Mouse (Mus musculus): ENCODE results near the gene Snrpn. TPM values are rescaled to one million over a fixed set of nuclear protein-coding genes. Genes with fewer than 3 reads are reported as not detected.
"Not testable (repeated sequence)": the region's sequence is repeated elsewhere in the genome, so short reads cannot be mapped to it uniquely, and the experiment has no call there.

The Snrpn gene
- 15.6 and 16.1 TPM in 2 replicates for polyA plus RNA-seq (2015; fragmentation: Nextera tagmentation; extraction: Ambion mirVana)

DNA sequence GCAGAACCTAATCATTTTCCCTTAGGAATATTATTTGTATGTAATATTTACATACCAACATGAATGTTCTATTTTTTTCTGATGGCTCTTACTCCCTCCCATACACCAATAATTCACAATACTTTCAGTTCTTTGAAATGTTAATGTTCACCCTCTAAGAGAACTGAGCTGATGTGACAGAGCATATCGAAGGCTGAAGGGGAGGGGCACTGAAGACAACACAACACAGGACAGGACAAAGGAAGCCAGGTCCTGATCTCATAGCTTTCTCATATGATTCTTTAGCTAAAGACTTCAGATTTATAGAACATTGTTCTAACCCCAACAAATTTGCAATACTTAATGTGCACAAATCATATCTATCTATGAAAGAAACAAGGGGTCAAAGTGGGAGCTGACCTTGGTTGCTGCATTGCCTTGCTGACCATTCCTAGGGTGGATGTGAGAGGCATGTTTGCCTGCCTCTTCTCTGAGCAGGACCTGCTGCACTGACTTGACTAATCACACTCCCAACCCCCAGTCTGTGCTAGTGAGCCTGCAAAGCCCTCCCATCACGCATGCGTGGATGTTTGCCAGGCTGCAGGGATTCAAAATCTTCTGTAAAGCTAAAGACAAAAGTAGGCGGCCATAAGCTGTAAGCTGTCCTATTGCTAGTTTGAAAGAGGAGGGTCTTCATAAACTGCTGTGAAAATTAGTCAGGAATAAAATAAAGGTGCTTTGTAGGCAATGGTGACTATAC is at the start of gene Snrpn:
Snrpn (minus strand) TSS at position 478 of the 739 bp plus-strand sequence.
- Histone ChIP-seq H3K36me3 (ENCODE audit: insufficient read depth, low read length) (no peaks in the 10 kb centered on the region), H3K9me3 (ENCODE audit: low read length) (no peaks in the 10 kb centered on the region), H3K4me3 (ENCODE audit: low read depth, low read length) (no peak within 1 kb of the TSS), H3K27ac (ENCODE audit: low read length) (no peak within 1 kb of the TSS), H3K27me3 (replicated peaks; ENCODE audit: insufficient read depth, low read length) (no peaks in the 10 kb centered on the region), H3K9ac (replicated peaks; ENCODE audit: low read depth) (no peak within 1 kb of the TSS), H3K4me1 (ENCODE audit: insufficient read depth, low read depth, low read length) (no peaks in the 10 kb centered on the region), H3K4me2 (replicated peaks; ENCODE audit: low read depth, low read length) (no peak within 1 kb of the TSS)
- TF ChIP-seq EP300 (IDR thresholded peaks at IDR 0.05) (no peak), CTCF (IDR thresholded peaks at IDR 0.05) (no peak)
- ATAC-seq = no peak
- WGBS = 52% methylated on average over 4 of the region's 4 CpGs
- DNase-seq (ENCODE audit: low spot score) = no peak

- TF ChIP-seq EP300 (IDR thresholded peaks at IDR 0.05) (no peak), CTCF (IDR thresholded peaks at IDR 0.05) (no peak)
- ATAC-seq = no peak
- Histone ChIP-seq H3K4me1 (ENCODE audit: insufficient read depth, low read depth, low read length) (no peaks in the 10 kb centered on the region), H3K27ac (ENCODE audit: low read length) (no peak overlapping the region), H3K36me3 (ENCODE audit: insufficient read depth, low read length) (no peaks in the 10 kb centered on the region), H3K9ac (replicated peaks; ENCODE audit: low read depth) (no peak overlapping the region), H3K9me3 (ENCODE audit: low read length) (no peaks in the 10 kb centered on the region), H3K27me3 (replicated peaks; ENCODE audit: insufficient read depth, low read length) (no peaks in the 10 kb centered on the region), H3K4me2 (replicated peaks; ENCODE audit: low read depth, low read length) (no peak overlapping the region), H3K4me3 (ENCODE audit: low read depth, low read length) (no peak overlapping the region)
- DNase-seq (ENCODE audit: low spot score) = no peak
- 55% methylated on average over 5 of the region's 5 CpGs for WGBS
Measured at GRCm38 (mm10) chr7:60170250-60171185, 30.5 kb upstream of the Snrpn start.

DNA sequence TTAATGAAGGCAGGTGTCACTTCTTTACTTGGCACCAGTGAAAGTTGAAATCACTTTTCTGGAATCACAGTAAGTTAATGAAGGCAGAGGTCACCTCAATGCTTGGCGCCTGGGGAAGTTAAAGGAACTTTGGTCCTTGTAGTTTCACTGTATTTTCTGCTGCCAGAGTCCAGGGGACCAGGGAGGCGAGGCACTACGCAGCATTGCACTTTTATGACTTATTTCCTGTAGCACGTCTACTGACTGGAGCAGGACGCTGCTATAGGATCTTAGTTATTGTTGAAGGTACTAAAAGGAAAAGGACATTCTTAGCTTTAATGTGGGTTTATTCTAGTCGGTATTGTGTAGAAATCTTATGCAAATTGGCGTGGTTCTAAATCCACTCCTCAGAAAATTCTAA is 14.7 kb downstream of the Snrpn start:
- no peak overlapping the region for H3K4me2 ChIP-seq (replicated peaks; ENCODE audit: low read depth, low read length)
- no peak overlapping the region for H3K4me3 ChIP-seq (ENCODE audit: low read depth, low read length)
- DNase-seq (ENCODE audit: low spot score) (no peak), ATAC-seq (no peak)
- H3K27me3 ChIP-seq (replicated peaks; ENCODE audit: insufficient read depth, low read length) = no peaks in the 10 kb centered on the region
- no peaks in the 10 kb centered on the region for H3K9me3 ChIP-seq (ENCODE audit: low read length)
- H3K4me1 ChIP-seq (ENCODE audit: insufficient read depth, low read depth, low read length) = no peaks in the 10 kb centered on the region
- no peak for TF ChIP-seq EP300 (IDR thresholded peaks at IDR 0.05)
- TF ChIP-seq CTCF (IDR thresholded peaks at IDR 0.05) = no peak
- no peaks in the 10 kb centered on the region for H3K36me3 ChIP-seq (ENCODE audit: insufficient read depth, low read length)
- H3K27ac ChIP-seq (ENCODE audit: low read length) = no peak overlapping the region
- WGBS = 62% methylated on average over 7 of the region's 7 CpGs
- H3K9ac ChIP-seq (replicated peaks; ENCODE audit: low read depth) = no peak overlapping the region

GRCm38 (mm10) chr7:60123086-60123624 is 16.9 kb downstream of the Snrpn start:
- H3K9ac ChIP-seq (replicated peaks; ENCODE audit: low read depth); H3K4me1 ChIP-seq (ENCODE audit: insufficient read depth, low read depth, low read length); DNase-seq (ENCODE audit: low spot score); H3K4me3 ChIP-seq (ENCODE audit: low read depth, low read length); H3K27me3 ChIP-seq (replicated peaks; ENCODE audit: insufficient read depth, low read length); H3K4me2 ChIP-seq (replicated peaks; ENCODE audit: low read depth, low read length); ATAC-seq; H3K36me3 ChIP-seq (ENCODE audit: insufficient read depth, low read length); H3K9me3 ChIP-seq (ENCODE audit: low read length); H3K27ac ChIP-seq (ENCODE audit: low read length): not testable (repeated sequence)
- WGBS = 45% methylated on average over 3 of the region's 3 CpGs

DNA sequence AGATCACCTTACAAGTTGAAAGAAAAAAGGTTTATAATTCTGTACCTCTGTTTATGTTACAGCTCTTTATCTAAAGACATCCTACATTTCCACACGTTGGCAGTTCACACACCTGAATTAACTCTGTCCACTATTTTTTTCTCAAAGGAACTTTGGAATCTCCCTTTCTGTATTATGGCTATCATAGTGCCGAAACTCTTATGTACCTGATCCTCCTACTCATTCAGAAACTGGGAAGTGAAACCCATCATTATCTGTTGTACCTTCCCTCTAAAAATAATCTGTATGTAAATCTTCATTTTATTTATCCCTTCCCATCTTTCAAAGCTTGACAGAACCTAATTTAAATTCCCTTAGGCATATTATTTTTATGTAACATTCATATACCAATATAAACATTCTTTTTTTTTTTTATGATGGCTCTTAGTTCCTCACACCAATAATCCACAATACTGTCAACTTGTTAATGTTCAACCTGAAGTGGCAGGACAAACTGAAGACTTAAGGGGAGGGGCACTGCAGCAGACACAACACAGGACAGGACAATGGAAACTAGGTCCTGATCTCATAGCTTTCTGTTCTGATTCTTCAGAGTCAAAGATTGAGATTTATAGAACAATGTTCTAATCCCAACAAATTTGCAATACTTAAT is 17.5 kb downstream of the Snrpn start:
- no peaks in the 10 kb centered on the region for H3K36me3 ChIP-seq (ENCODE audit: insufficient read depth, low read length)
- H3K9ac ChIP-seq (replicated peaks; ENCODE audit: low read depth) = no peak overlapping the region
- no peak for TF ChIP-seq CTCF (IDR thresholded peaks at IDR 0.05)
- no peak for TF ChIP-seq EP300 (IDR thresholded peaks at IDR 0.05)
- H3K27ac ChIP-seq (ENCODE audit: low read length) = no peak overlapping the region
- 47% methylated on average over 2 of the region's 2 CpGs for WGBS
- no peaks in the 10 kb centered on the region for H3K4me1 ChIP-seq (ENCODE audit: insufficient read depth, low read depth, low read length)
- DNase-seq (ENCODE audit: low spot score) (no peak), ATAC-seq (no peak)
- no peaks in the 10 kb centered on the region for H3K9me3 ChIP-seq (ENCODE audit: low read length)
- H3K4me2 ChIP-seq (replicated peaks; ENCODE audit: low read depth, low read length) = no peak overlapping the region
- no peak overlapping the region for H3K4me3 ChIP-seq (ENCODE audit: low read depth, low read length)
- no peaks in the 10 kb centered on the region for H3K27me3 ChIP-seq (replicated peaks; ENCODE audit: insufficient read depth, low read length)
